Mouse (Mus musculus) small intestine, adult 2 months (tissue): Measurements from ENCODE around the gene Ppp1r16b. TPM values are rescaled to one million over a fixed set of nuclear protein-coding genes. Genes with fewer than 3 reads are reported as not detected.

Source experiments
- H3K27ac ChIP-seq: fragments of 200-500 bp; 2 replicates; pipeline ENCODE4 v1.5.1; 2012; ENCODE audit warnings: low read depth, low read length, control low read depth, inconsistent platforms; ENCODE audit not compliant: insufficient read depth
- H3K27me3 ChIP-seq: fragments of 200-500 bp; 2 replicates; pipeline ENCODE4 v1.6.1; 2012; ENCODE audit warnings: mild to moderate bottlenecking, moderate library complexity, low read length, inconsistent platforms; ENCODE audit not compliant: control insufficient read depth, insufficient read depth
- H3K36me3 ChIP-seq: fragments of 200-500 bp; 2 replicates; pipeline ENCODE4 v1.6.1; 2012; ENCODE audit warnings: mild to moderate bottlenecking, low read length, control low read depth, inconsistent platforms; ENCODE audit not compliant: control insufficient read depth, insufficient read depth
- H3K4me1 ChIP-seq: fragments of 200-500 bp; 2 replicates; pipeline ENCODE4 v1.6.1; 2012; ENCODE audit warnings: low read length, inconsistent platforms, mixed read lengths; ENCODE audit not compliant: control insufficient read depth, insufficient read depth, insufficient read length
- H3K4me3 ChIP-seq: fragments of 200-500 bp; 2 replicates; pipeline ENCODE4 v1.5.1; 2012; ENCODE audit warnings: low read depth, mild to moderate bottlenecking, control low read depth, inconsistent platforms, low read length, moderate library complexity
- CTCF ChIP-seq: fragments of 200-500 bp; IDR thresholded peaks from 2 replicates; pipeline ENCODE4 v1.5.1; 2012; ENCODE audit warnings: low read depth, mild to moderate bottlenecking, control low read depth, inconsistent platforms, low read length, moderate library complexity, mixed read lengths; ENCODE audit not compliant: insufficient replicate concordance, insufficient read length; ENCODE audit errors: extremely low read depth
- POLR2A ChIP-seq: fragments of 200-500 bp; IDR thresholded peaks from 2 replicates; pipeline ENCODE4 v1.6.1; 2012; ENCODE audit warnings: low read depth, mild to moderate bottlenecking, control low read depth, inconsistent platforms, low read length, moderate library complexity
- WGBS: fragments of 180-500 bp; shearing (Covaris S2); methylation state at CpG from one replicate; pipeline ENCODE4 v1.1.7; 2018; 5-methylcytosine and 5-hydroxymethylcytosine counted together
- polyA plus RNA-seq: library from polyadenylated mRNA; depleted of rRNA; stranded (reverse); fragments of >200 nt; gene quantifications from 2 replicates; pipeline ENCODE4 v1.2.3, GENCODE M21; 2012

Ppp1r16b gene
- polyA plus RNA-seq, 1 experiment, result 3.9 TPM

- H3K27me3 ChIP-seq, result no peaks in the 10 kb centered on the region
- TF ChIP-seq POLR2A (no peak), CTCF (no peak)
- no peak overlapping the region for H3K27ac ChIP-seq
- no peak overlapping the region for H3K4me3 ChIP-seq
- H3K4me1 ChIP-seq, result peaks cover 18% of the 10 kb centered on the region
- 66% methylated on average over 8 of the region's 8 CpGs for WGBS
- peaks cover 5% of the 10 kb centered on the region for H3K36me3 ChIP-seq
These were observed 109.7 kb downstream of the Ppp1r16b start for GRCm38 (mm10) chr2:158774886-158775285.

GRCm38 (mm10) chr2:158776716-158777115 is 111.5 kb downstream of the Ppp1r16b start:
- TF ChIP-seq CTCF, result no peak
- no peak for TF ChIP-seq POLR2A
- H3K4me3 ChIP-seq, result no peak overlapping the region
- no peaks in the 10 kb centered on the region for H3K27me3 ChIP-seq
- H3K36me3 ChIP-seq, result peaks cover 13% of the 10 kb centered on the region
- no peak overlapping the region for H3K27ac ChIP-seq
- H3K4me1 ChIP-seq, result peaks cover 13% of the 10 kb centered on the region
- 33% methylated on average over 4 of the region's 4 CpGs for WGBS

GRCm38 (mm10) chr2:158777490-158777889 is 112.3 kb downstream of the Ppp1r16b start:
- H3K4me3 ChIP-seq, result no peak overlapping the region
- TF ChIP-seq POLR2A (no peak), CTCF (no peak)
- peaks cover 15% of the 10 kb centered on the region for H3K36me3 ChIP-seq
- no peaks in the 10 kb centered on the region for H3K27me3 ChIP-seq
- H3K27ac ChIP-seq, result no peak overlapping the region
- peaks cover 13% of the 10 kb centered on the region for H3K4me1 ChIP-seq
- 20% methylated on average over 6 of the region's 6 CpGs for WGBS

GRCm38 (mm10) chr2:158778349-158778748 is 113.2 kb downstream of the Ppp1r16b start:
- no peak overlapping the region for H3K27ac ChIP-seq
- peaks cover 15% of the 10 kb centered on the region for H3K36me3 ChIP-seq
- no peaks in the 10 kb centered on the region for H3K27me3 ChIP-seq
- peaks cover 13% of the 10 kb centered on the region for H3K4me1 ChIP-seq
- no peak for TF ChIP-seq CTCF
- TF ChIP-seq POLR2A, result no peak
- 88% methylated on average over 7 of the region's 7 CpGs for WGBS
- no peak overlapping the region for H3K4me3 ChIP-seq

GRCm38 (mm10) chr2:158781126-158781525 is 115.9 kb downstream of the Ppp1r16b start:
- Histone ChIP-seq H3K36me3 (peaks cover 32% of the 10 kb centered on the region), H3K27ac (no peak overlapping the region), H3K4me1 (peaks cover 13% of the 10 kb centered on the region), H3K4me3 (no peak overlapping the region), H3K27me3 (no peaks in the 10 kb centered on the region)
- WGBS, result 87% methylated on average over 7 of the region's 7 CpGs
- no peak for TF ChIP-seq CTCF
- TF ChIP-seq POLR2A, result no peak

- peaks cover 16% of the 10 kb centered on the region for H3K36me3 ChIP-seq
- H3K4me1 ChIP-seq, result no peaks in the 10 kb centered on the region
- no peak overlapping the region for H3K27ac ChIP-seq
- no peak overlapping the region for H3K4me3 ChIP-seq
- whole genome bisulfite sequencing, result 72% methylated on average over 14 of the region's 14 CpGs
- TF ChIP-seq CTCF, result no peak
- TF ChIP-seq POLR2A, result no peak
- H3K27me3 ChIP-seq, result no peaks in the 10 kb centered on the region
These were observed 122.0 kb downstream of the Ppp1r16b start for GRCm38 (mm10) chr2:158786927-158787795.

- Histone ChIP-seq H3K4me3 (peak within 1 kb of the TSS; percentile 92), H3K27ac (peak within 1 kb of the TSS; percentile 78), H3K36me3 (no peaks in the 10 kb centered on the region), H3K27me3 (no peaks in the 10 kb centered on the region), H3K4me1 (peaks cover 5% of the 10 kb centered on the region; the same call in 1 of the 2 replicates)
- TF ChIP-seq POLR2A (peak; percentile 63; the same call in 1 of the 2 replicates), CTCF (no peak)
- WGBS, result under 1% methylated on average over 33 of the region's 33 CpGs
These were observed 129.4 kb downstream of the Ppp1r16b start, which contains the start of gene Dhx35 for GRCm38 (mm10) chr2:158794494-158795004. Dhx35 (plus strand) TSS chr2:158794807.
